Mouse (Mus musculus): Measurements from ENCODE around the gene Ubxn11.
A peak's percentile ranks its signal among the peaks of the same experiment; 100 is the strongest.

GRCm38 (mm10) chr4:134123680-134124551 lies 21.5 kb downstream of the Ubxn11 start:
- TF ChIP-seq POLR2A (IDR thresholded peaks at IDR 0.05; ENCODE audit: extremely low read depth, insufficient read depth, low read length): no peak
- TF ChIP-seq CTCF (IDR thresholded peaks at IDR 0.05; ENCODE audit: low read depth, low read length): peak; percentile 97
